Mouse (Mus musculus) megakaryocyte, embryonic 14.5 days (primary cell): Measurements from ENCODE around the gene Nxpe4. TPM values are rescaled to one million over a fixed set of nuclear protein-coding genes. Genes with fewer than 3 reads are reported as not detected.
"Not testable (repeated sequence)": the region's sequence is repeated elsewhere in the genome, so short reads cannot be mapped to it uniquely, and the experiment has no call there.

ENCODE experiments used
- H3K27me3 ChIP-seq: replicated peaks from 2 replicates; pipeline ENCODE3; 2012; ENCODE audit warnings: inconsistent platforms
- H3K36me3 ChIP-seq: replicated peaks from 2 replicates; pipeline ENCODE3; 2012; ENCODE audit warnings: low read length, inconsistent platforms, mixed read lengths
- H3K4me1 ChIP-seq: 2 replicates; pipeline ENCODE4 v1.6.1; 2012; ENCODE audit warnings: inconsistent platforms
- H3K4me3 ChIP-seq: replicated peaks from 2 replicates; pipeline ENCODE3; 2012; ENCODE audit warnings: moderate library complexity, mild to moderate bottlenecking, inconsistent platforms
- H3K9me3 ChIP-seq: 2 replicates; pipeline ENCODE4 v1.6.1; 2012; ENCODE audit warnings: inconsistent platforms
- FLI1 ChIP-seq: IDR thresholded peaks from 2 replicates; pipeline ENCODE4 v1.6.1; 2012; ENCODE audit warnings: low read length, inconsistent platforms, mixed read lengths
- GATA1 ChIP-seq: IDR thresholded peaks from 3 replicates; pipeline ENCODE4 v1.6.1; 2012; ENCODE audit warnings: mixed read lengths, low read length, inconsistent platforms, borderline replicate concordance
- polyA plus RNA-seq: library from polyadenylated mRNA; stranded (reverse); fragments of >175 nt; gene quantifications from 2 replicates; pipeline ENCODE4 v1.2.3, GENCODE M21; 2012; ENCODE audit warnings: low replicate concordance; ENCODE audit not compliant: insufficient read depth

The Nxpe4 gene
- polyA plus RNA-seq, 1 experiment = 0.07 TPM

DNA sequence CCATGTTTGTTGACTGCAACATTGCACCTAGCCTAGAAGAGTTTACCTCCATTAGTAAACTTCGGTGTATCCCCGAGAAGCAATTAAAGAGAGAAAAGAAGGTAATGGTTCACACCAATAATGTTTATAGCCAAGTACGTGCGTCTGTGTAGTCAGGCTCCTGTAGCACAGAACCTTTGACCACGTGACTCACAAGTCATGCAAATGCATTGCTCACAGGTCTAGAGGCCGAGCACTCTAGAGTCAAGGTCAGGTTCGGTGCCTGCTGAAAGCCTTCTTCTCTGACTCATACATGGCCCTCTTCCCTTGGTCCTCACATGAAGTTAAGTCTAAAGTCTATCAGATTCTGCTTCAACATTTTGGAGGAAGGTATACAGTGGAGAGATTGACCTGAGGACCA, 137.2 kb downstream of the Nxpe4 start:
- Histone ChIP-seq H3K27me3 (peaks cover 5% of the 10 kb centered on the region), H3K36me3 (no peaks in the 10 kb centered on the region), H3K4me1 (peaks cover 13% of the 10 kb centered on the region), H3K9me3 (no peaks in the 10 kb centered on the region), H3K4me3 (no peak overlapping the region)
- TF ChIP-seq FLI1 = no peak

GRCm38 (mm10) chr9:48303564-48303963, 141.7 kb downstream of the Nxpe4 start:
- H3K4me3 ChIP-seq, H3K9me3 ChIP-seq, H3K4me1 ChIP-seq, H3K36me3 ChIP-seq, H3K27me3 ChIP-seq: not testable (repeated sequence)

- no peaks in the 10 kb centered on the region for H3K36me3 ChIP-seq
- no peak overlapping the region for H3K4me3 ChIP-seq
- no peaks in the 10 kb centered on the region for H3K9me3 ChIP-seq
- no peaks in the 10 kb centered on the region; the same call in 1 of the 2 replicates for H3K4me1 ChIP-seq
- TF ChIP-seq GATA1 (no peak), FLI1 (no peak)
- peaks cover 3% of the 10 kb centered on the region for H3K27me3 ChIP-seq
Observed at GRCm38 (mm10) chr9:48311241-48311640, 149.4 kb downstream of the Nxpe4 start.

DNA sequence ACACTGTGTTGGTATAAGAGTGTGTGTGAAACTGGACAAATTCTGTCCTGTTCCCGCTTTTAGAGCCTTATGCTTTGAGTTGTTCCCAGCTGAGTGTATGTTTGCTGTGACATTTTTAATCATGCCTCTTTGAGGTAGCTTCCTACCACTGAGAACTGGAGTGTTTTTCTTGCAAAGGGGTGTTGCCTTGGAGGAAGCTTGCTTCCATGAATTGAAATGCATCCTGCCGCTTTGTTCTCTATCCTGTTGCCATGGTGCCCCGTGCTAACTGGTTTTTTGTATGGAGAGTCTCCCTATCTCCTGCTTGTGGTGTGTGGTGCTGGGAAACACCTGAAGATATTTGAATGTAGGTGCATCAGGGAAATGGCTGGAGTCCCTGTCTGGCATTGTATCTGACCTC, 152.4 kb downstream of the Nxpe4 start:
- no peak overlapping the region for H3K4me3 ChIP-seq
- peaks cover 3% of the 10 kb centered on the region for H3K27me3 ChIP-seq
- H3K9me3 ChIP-seq = no peaks in the 10 kb centered on the region
- no peak for TF ChIP-seq GATA1
- TF ChIP-seq FLI1 = no peak
- H3K4me1 ChIP-seq = no peaks in the 10 kb centered on the region; the same call in 1 of the 2 replicates
- H3K36me3 ChIP-seq = peaks cover 1% of the 10 kb centered on the region

GRCm38 (mm10) chr9:48315825-48316224, 154.0 kb downstream of the Nxpe4 start:
- no peaks in the 10 kb centered on the region for H3K9me3 ChIP-seq

DNA sequence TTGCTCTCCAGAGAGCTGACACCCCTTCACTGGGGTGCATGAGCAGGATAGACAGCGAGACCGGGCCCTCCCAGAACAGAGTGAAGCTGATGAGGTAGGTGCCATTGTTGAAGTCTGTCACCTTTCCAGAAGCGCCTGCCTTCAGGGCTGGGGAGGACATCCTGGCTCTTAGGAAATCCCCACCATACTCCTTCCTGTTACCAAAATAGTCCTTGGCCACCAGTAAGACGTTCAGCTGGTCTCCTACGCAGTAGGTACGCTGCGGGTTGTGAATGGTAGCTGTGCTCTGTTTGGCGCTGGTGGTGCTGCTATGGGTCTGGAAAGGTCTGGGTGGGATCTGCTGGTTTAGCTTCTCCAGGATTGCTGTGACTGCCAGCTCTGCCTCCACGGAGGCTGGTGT, 164.5 kb downstream of the Nxpe4 start:
- H3K27me3 ChIP-seq = no peaks in the 10 kb centered on the region
- H3K9me3 ChIP-seq = no peaks in the 10 kb centered on the region
- H3K4me3 ChIP-seq = no peak overlapping the region
- peaks cover 34% of the 10 kb centered on the region for H3K4me1 ChIP-seq
- H3K36me3 ChIP-seq = peaks cover 52% of the 10 kb centered on the region
- TF ChIP-seq GATA1 (no peak), FLI1 (no peak)

More at GRCm38 (mm10) chr9:48315825-48316224, 154.0 kb downstream of the Nxpe4 start:
- H3K4me1 ChIP-seq = no peaks in the 10 kb centered on the region; the same call in 1 of the 2 replicates
- H3K27me3 ChIP-seq = no peaks in the 10 kb centered on the region
- peaks cover 6% of the 10 kb centered on the region for H3K36me3 ChIP-seq
- H3K4me3 ChIP-seq = no peak overlapping the region
- no peak for TF ChIP-seq GATA1
- no peak for TF ChIP-seq FLI1

GRCm38 (mm10) chr9:48329597-48329996, 167.8 kb downstream of the Nxpe4 start:
- Histone ChIP-seq H3K36me3 (peaks cover 49% of the 10 kb centered on the region), H3K9me3 (no peaks in the 10 kb centered on the region)
- no peak for TF ChIP-seq GATA1
- no peak for TF ChIP-seq FLI1

GRCm38 (mm10) chr9:48338783-48339455, 177.1 kb downstream of the Nxpe4 start:
- peaks cover 31% of the 10 kb centered on the region for H3K4me1 ChIP-seq
- TF ChIP-seq GATA1 (no peak), FLI1 (no peak)
- no peaks in the 10 kb centered on the region for H3K9me3 ChIP-seq
- H3K27me3 ChIP-seq = no peaks in the 10 kb centered on the region
- no peak overlapping the region for H3K4me3 ChIP-seq
- H3K36me3 ChIP-seq = peaks cover 21% of the 10 kb centered on the region

More at GRCm38 (mm10) chr9:48329597-48329996, 167.8 kb downstream of the Nxpe4 start:
- Histone ChIP-seq H3K4me1 (peaks cover 52% of the 10 kb centered on the region), H3K4me3 (no peak overlapping the region), H3K27me3 (no peaks in the 10 kb centered on the region)

DNA sequence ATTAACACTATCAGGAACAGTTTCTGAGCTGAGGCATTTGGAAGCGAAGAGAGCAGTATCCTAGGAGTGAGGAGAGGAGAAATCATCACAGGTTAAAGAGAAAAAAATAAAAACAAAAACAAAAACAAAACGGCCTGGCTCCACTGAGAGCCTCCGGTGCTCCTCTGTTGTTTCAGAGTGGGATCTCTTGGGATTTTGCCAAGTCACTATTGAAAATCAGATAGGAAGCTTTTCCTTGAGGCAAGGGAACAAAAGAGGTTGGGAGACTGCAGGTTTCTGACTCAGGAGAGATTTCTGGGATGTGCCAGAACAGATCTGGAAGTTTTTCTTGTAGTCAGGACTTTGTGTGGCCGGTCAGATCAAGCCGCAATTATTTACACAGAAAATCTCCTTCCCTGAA, 177.7 kb downstream of the Nxpe4 start:
- H3K4me1 ChIP-seq = peaks cover 26% of the 10 kb centered on the region
- H3K4me3 ChIP-seq = no peak overlapping the region
- no peaks in the 10 kb centered on the region for H3K27me3 ChIP-seq
- no peaks in the 10 kb centered on the region for H3K9me3 ChIP-seq
- peaks cover 21% of the 10 kb centered on the region for H3K36me3 ChIP-seq
- no peak for TF ChIP-seq FLI1
- no peak for TF ChIP-seq GATA1

DNA sequence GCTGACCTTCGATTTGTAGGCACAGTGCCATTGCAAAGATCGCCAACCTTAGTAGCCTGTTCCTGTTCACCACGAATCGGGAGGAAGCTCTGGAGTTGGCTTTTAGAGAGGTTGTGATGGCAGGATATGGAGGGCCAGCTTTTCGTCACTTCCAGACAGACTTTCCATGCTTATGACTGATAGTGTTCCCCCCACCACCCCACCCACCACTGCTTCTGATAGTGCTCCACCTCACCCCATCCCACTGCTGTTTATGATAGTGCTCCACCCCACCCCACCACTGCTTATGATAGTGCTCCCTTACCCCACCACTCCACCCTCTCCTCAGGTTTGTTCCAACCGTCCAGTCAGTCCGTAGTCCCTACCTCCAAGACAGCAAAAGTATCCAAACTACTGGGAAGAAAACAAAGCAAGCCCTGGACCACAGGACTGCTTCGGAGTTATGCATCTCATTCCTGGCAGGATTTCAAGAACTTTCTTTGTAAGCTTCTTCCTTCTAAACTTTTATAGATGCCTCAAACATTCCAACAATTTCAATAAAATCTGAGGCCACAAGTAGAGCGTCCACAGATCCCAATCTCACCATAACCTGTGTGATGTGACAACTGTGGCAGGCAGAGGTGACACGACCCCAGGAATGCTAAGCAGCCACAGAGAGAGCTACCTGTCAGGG, 179.0 kb downstream of the Nxpe4 start:
- TF ChIP-seq GATA1 (no peak), FLI1 (no peak)
- Histone ChIP-seq H3K27me3 (no peaks in the 10 kb centered on the region), H3K4me3 (no peak overlapping the region), H3K9me3 (no peaks in the 10 kb centered on the region), H3K36me3 (peaks cover 20% of the 10 kb centered on the region), H3K4me1 (peaks cover 22% of the 10 kb centered on the region)
